Mouse (Mus musculus): ENCODE results near the gene Rab4a. TPM values are rescaled to one million over a fixed set of nuclear protein-coding genes. Genes with fewer than 3 reads are reported as not detected.
A peak's percentile ranks its signal among the peaks of the same experiment; 100 is the strongest.
"Not testable (repeated sequence)": the region's sequence is repeated elsewhere in the genome, so short reads cannot be mapped to it uniquely, and the experiment has no call there.

Gene Rab4a
- polyA plus RNA-seq, 1 experiment from 2014 or later, result 55.3 TPM

DNA sequence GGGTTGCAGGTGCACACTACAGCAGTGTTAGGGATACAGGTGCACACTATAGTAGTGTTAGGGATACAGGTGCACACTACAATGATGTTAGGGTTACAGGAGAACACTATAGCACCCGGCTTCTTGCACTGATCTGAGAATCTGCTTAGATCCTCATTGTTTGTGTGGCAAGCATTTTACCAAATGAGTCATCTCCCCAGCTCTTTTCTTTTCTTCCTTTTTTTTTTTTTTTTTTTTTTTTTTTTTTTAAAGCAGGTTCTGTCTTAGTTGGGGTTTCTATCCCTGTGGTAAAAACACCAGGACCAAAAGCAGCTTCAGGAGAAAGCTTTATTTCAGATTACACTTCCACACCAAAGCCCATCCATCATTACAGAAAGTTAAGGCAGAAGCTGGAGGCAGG lies 2.1 kb upstream of the Rab4a start:
- 0 out of 2 replicates have a peak, but pooled peaks cover 3% of the 10 kb centered on the region for H3K27me3 ChIP-seq
- H3K4me1 ChIP-seq, result peaks cover 26% of the 10 kb centered on the region
- H3K9me3 ChIP-seq, result no peaks in the 10 kb centered on the region
- H3K36me3 ChIP-seq, result no peaks in the 10 kb centered on the region
- ATAC-seq (ENCODE audit: low FRiP score, low read depth), result no peak
- H3K9ac ChIP-seq (replicated peaks), result no peak overlapping the region
- no peak overlapping the region for H3K4me2 ChIP-seq (replicated peaks)
- H3K27ac ChIP-seq (replicated peaks), result no peak overlapping the region
- H3K4me3 ChIP-seq, result no peak overlapping the region
- 77% methylated on average over 1 of the region's 1 CpGs for WGBS

DNA sequence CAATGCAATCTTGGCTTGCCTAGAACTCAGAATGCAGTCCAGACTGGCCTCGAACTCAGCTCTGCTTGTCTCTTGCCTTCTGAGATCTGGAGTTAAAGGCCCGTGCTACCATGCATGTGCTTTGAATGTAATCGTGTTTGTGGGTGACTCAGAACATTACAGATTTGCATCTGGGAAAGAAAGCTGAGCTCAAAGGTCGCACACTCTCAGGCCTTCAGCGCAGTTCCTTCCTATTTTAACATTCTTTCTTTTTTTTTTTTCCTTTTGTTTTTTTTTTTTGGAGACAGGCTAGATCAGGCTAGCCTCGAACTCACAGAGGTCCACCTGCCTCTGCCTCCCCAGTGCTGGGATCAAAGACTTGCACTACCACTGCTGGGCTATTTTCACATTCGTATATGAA lies 1.2 kb upstream of the Rab4a start:
- no peak overlapping the region for H3K4me3 ChIP-seq
- no peaks in the 10 kb centered on the region for H3K36me3 ChIP-seq
- 76% methylated on average over 7 of the region's 7 CpGs for WGBS
- no peak overlapping the region for H3K4me2 ChIP-seq (replicated peaks)
- H3K27me3 ChIP-seq, result 0 out of 2 replicates have a peak, but pooled peaks cover 3% of the 10 kb centered on the region
- H3K4me1 ChIP-seq, result peaks cover 26% of the 10 kb centered on the region
- no peak overlapping the region for H3K9ac ChIP-seq (replicated peaks)
- ATAC-seq (ENCODE audit: low FRiP score, low read depth), result no peak
- H3K9me3 ChIP-seq, result no peaks in the 10 kb centered on the region
- no peak overlapping the region for H3K27ac ChIP-seq (replicated peaks)

DNA sequence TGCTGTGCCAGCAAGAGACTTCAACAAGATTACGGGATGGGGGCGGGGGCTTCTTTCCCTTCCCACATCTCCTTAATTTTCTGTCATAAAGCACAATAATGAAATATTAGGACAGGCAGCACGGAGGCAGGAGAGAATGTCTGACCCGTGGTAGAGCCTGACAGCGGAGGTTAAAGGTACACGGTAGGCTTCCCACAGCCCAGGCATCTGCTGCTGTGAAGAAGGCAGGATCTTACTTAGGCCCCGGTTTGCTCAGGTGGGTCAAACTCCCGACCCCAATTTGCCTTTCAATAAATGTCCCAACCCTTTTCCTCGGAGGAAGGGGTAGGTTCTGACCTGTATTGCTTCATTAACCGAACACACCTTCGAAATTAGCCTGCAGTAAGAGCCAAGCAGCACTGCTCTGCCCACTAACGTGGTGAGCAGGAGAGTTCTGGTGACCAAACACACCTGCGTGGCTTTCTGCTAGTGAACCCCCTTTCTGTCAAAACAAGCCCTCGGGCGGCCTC lies 522 bp upstream of the Rab4a start:
- Histone ChIP-seq H3K9me3 (no peaks in the 10 kb centered on the region), H3K9ac (replicated peaks) (peak overlapping the region; percentile 85), H3K27me3 (0 out of 2 replicates have a peak, but pooled peaks cover 3% of the 10 kb centered on the region), H3K4me2 (replicated peaks) (peak overlapping the region; percentile 73), H3K4me3 (peak overlapping the region; percentile 83), H3K36me3 (no peaks in the 10 kb centered on the region), H3K27ac (replicated peaks) (peak overlapping the region; percentile 71), H3K4me1 (peaks cover 26% of the 10 kb centered on the region)
- peak; percentile 19 for ATAC-seq (ENCODE audit: low FRiP score, low read depth)
- 14% methylated on average over 15 of the region's 15 CpGs for WGBS

DNA sequence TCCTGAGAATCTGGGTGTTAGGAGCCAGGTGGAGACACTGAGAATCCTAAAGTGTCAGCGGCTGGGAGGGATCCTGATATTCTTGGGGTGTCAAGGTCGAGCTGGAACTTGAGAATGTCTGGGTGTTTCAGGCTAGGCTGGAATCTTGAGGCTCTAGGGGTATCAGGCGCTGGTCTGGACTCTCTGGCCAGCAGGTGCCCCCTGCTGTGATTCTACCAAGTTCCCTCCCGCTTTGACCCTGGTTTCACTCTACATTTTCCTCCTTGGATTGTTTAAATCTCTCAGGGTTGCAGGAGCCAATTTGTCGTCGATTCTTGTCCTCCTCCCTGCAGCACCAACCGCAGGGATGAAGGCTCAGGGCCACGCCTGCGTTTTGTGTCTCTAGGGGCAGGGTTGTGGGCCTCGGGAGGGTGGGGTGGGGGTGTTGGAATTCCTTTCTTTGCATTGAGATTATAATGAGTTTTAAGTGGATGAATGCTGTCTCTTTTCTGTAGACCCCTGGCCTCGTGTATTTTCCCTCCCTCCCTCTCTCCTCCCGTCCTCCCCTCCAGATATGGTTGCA lies 670 bp downstream of the Rab4a start:
- under 1% methylated on average over 12 of the region's 12 CpGs for WGBS
- Histone ChIP-seq H3K9me3 (no peaks in the 10 kb centered on the region), H3K27me3 (0 out of 2 replicates have a peak, but pooled peaks cover 3% of the 10 kb centered on the region), H3K36me3 (0 out of 2 replicates have a peak, but pooled peaks cover 2% of the 10 kb centered on the region), H3K27ac (replicated peaks) (peak overlapping the region; percentile 88), H3K9ac (replicated peaks) (peak overlapping the region; percentile 85), H3K4me1 (peaks cover 26% of the 10 kb centered on the region), H3K4me3 (peak overlapping the region; percentile 83), H3K4me2 (replicated peaks) (peak overlapping the region; percentile 73)
- ATAC-seq (ENCODE audit: low FRiP score, low read depth), result no peak

DNA sequence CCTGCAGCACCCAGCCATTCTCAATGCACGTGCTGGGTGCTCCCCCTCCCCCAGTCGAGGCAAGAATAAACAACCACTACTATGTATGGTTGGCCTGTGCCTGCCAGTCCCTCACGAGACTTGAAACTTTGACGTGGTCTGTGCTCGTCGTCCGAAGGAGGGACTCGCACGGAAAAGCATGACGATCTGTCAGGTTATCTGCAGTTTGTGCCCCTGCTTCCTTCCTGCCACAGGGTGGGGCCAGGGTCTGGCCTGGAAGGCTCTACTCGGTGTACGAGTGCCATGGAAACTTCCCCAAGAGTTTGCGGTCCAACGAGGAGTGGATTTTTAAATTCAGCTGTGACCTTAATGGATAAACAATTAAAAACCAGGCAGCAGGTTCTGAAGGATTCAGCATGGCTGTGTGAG lies 1.2 kb downstream of the Rab4a start:
- Histone ChIP-seq H3K36me3 (0 out of 2 replicates have a peak, but pooled peaks cover 2% of the 10 kb centered on the region), H3K4me2 (replicated peaks) (peak overlapping the region; percentile 73), H3K27ac (replicated peaks) (0 out of 2 replicates have a peak overlapping the region, but pooled peaks have one; percentile 4), H3K9ac (replicated peaks) (peak overlapping the region; percentile 85), H3K4me3 (peak overlapping the region; percentile 83), H3K4me1 (peaks cover 26% of the 10 kb centered on the region), H3K9me3 (no peaks in the 10 kb centered on the region), H3K27me3 (0 out of 2 replicates have a peak, but pooled peaks cover 3% of the 10 kb centered on the region)
- ATAC-seq (ENCODE audit: low FRiP score, low read depth), result 0 out of 2 replicates have a peak, but pooled peaks have one; percentile 13
- WGBS, result 9% methylated on average over 14 of the region's 14 CpGs

DNA sequence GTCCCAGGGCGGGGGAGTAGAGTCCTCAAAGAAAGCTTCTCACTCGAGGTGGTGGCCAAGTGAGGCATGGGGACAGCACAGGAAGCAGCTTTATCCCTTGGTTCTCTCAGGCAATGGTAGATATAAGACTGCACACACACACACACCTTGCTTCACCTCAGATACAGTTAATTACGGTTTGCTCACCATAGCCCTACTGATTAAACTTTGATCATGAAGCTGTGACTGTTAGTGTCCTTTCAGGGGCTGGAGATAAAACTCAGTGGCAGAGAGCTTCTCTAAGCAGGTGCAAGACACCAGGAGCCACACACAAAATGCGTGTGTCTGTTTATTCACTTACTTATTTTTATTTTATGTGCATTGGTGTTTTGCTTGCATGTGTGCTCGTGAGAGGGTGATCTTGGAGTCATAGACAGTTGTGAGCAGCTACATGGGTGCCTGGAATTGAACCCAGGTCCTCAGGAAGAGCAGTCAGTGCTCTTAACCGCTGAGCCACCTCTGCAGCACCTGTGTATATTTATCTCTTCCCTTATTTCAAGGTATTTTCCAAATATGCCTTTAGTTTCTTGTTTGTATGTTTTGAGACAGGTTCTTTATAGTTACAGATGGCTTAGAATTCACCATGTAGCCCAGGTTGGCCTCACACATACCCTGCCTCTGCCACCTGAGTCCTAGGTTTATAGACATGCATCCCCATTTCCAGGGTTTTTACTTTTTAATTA lies 2.2 kb downstream of the Rab4a start:
- Histone ChIP-seq H3K4me2 (replicated peaks) (peak overlapping the region; percentile 73), H3K27ac (replicated peaks) (no peak overlapping the region), H3K27me3 (0 out of 2 replicates have a peak, but pooled peaks cover 3% of the 10 kb centered on the region), H3K4me1 (peaks cover 26% of the 10 kb centered on the region), H3K9me3 (no peaks in the 10 kb centered on the region), H3K36me3 (0 out of 2 replicates have a peak, but pooled peaks cover 2% of the 10 kb centered on the region), H3K9ac (replicated peaks) (0 out of 2 replicates have a peak overlapping the region, but pooled peaks have one; percentile 85), H3K4me3 (peak overlapping the region; percentile 83; the same call in 1 of the 2 replicates)
- 66% methylated on average over 6 of the region's 6 CpGs for WGBS
- no peak for ATAC-seq (ENCODE audit: low FRiP score, low read depth)

DNA sequence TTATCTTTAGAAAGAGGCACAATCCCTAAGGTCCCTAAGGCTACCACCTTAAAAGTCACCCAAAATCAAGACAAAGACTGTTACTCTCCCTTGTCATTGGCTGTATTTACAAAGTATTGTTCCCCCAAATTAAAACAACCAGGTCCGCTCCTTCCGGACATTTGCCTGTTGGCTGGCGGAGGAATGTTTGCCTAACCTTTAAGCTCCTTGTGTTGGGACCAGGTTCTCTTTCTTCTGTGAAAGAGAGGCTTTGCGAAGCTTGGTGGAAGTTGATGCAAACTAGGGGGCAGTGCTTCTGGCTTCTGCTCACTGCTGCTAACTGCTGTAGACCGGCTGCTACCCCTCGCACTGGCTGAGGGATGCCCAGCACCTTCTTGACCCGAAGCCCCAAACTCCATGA lies 2.9 kb downstream of the Rab4a start:
- WGBS, result 65% methylated on average over 7 of the region's 7 CpGs
- no peak for ATAC-seq (ENCODE audit: low FRiP score, low read depth)

DNA sequence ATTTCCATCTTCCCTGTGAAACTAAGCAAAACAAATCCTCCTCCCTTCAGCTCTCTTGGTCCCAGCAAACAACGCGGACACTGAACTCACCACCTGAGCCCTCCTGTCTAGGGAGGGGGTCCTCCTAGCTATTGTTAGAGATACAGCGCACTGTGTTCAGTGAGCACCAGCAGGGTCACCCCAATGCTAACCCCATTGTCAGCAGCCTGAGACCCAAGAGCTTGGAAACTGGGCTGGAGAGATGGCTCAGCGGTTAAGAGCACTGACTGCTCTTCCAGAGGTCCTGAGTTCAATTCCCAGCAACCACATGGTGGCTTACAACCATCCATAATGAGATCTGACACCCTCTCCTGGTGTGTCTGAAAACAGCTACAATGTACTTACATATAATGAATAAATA lies 3.6 kb downstream of the Rab4a start:
- peaks cover 26% of the 10 kb centered on the region for H3K4me1 ChIP-seq
- H3K4me3 ChIP-seq; H3K27ac ChIP-seq (replicated peaks); H3K27me3 ChIP-seq; H3K4me2 ChIP-seq (replicated peaks); H3K9me3 ChIP-seq; H3K36me3 ChIP-seq; ATAC-seq (ENCODE audit: low FRiP score, low read depth); H3K9ac ChIP-seq (replicated peaks): not testable (repeated sequence)
- 85% methylated on average over 4 of the region's 4 CpGs for WGBS

More for the DNA sequence above, 2.9 kb downstream of the Rab4a start:
- Histone ChIP-seq H3K4me2 (replicated peaks) (no peak overlapping the region), H3K4me3 (no peak overlapping the region), H3K4me1 (peaks cover 26% of the 10 kb centered on the region), H3K9ac (replicated peaks) (no peak overlapping the region), H3K27me3 (0 out of 2 replicates have a peak, but pooled peaks cover 3% of the 10 kb centered on the region), H3K27ac (replicated peaks) (no peak overlapping the region), H3K36me3 (0 out of 2 replicates have a peak, but pooled peaks cover 2% of the 10 kb centered on the region), H3K9me3 (no peaks in the 10 kb centered on the region)

DNA sequence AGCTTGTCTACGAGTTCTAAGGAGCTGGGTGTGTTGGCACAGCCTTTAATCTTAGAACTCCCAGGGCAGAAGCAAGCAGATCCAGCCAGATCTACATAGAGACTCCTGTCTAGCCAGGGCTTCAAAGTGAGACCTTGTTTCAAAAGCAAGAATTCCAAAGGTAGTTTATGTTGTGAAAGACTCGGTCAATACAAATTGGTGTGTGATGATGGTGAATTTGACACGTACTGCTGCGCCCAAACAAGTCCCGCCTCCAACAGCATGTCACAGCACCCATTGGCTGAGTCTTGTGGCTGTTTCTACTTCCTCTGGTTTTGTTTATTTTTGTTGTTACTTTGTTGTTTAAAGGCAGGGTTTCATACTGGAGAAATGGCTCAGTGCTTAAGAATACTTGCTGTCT lies 6.4 kb downstream of the Rab4a start:
- H3K9me3 ChIP-seq, result no peaks in the 10 kb centered on the region

DNA sequence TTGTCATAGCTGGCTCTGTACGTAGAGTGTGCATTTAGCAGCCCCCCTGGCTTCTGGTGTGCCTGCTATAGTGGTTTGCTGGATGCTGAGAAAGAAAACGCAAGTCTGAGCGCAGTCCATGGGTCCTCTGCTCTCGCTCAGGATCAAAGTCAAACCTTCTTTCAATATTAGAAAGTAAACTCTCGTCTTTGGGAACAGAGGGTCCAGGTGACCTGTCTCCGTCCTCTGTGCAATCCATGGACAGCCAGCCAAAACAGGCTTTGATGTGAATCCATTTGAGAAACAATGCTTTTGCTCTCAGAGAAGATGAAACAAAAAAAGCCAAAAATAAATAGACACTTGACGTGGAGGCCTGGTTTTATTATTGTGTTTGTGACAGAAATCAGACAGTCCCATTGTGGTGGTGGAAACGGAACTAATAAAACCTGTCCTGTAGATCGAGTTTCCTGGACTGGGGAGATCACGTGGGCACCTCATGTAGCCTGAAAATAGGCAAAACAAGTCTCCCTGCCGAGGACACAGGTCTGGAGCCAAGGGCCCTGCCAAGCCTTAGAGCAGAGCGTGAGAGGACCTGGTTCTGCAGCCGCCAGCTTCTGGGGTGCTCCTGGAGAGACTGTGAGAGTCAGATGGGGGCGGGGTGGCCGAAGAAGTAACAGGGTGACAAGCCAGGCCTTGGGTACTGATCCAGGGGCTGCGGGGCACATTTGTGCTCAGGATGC lies 7.5 kb downstream of the Rab4a start:
- 84% methylated on average over 16 of the region's 16 CpGs for WGBS
- peaks cover 13% of the 10 kb centered on the region for H3K36me3 ChIP-seq
- no peak overlapping the region for H3K9ac ChIP-seq (replicated peaks)
- no peak overlapping the region for H3K4me3 ChIP-seq
- H3K4me2 ChIP-seq (replicated peaks), result no peak overlapping the region
- ATAC-seq (ENCODE audit: low FRiP score, low read depth), result no peak
- H3K27ac ChIP-seq (replicated peaks), result no peak overlapping the region
- H3K27me3 ChIP-seq, result no peaks in the 10 kb centered on the region
- H3K9me3 ChIP-seq, result no peaks in the 10 kb centered on the region
- no peaks in the 10 kb centered on the region for H3K4me1 ChIP-seq

More for the DNA sequence above, 6.4 kb downstream of the Rab4a start:
- H3K36me3 ChIP-seq, result peaks cover 9% of the 10 kb centered on the region; the same call in 1 of the 2 replicates
- 93% methylated on average over 5 of the region's 5 CpGs for WGBS
- peaks cover 9% of the 10 kb centered on the region for H3K4me1 ChIP-seq
- H3K4me3 ChIP-seq, result no peak overlapping the region
- ATAC-seq (ENCODE audit: low FRiP score, low read depth), result no peak
- H3K4me2 ChIP-seq (replicated peaks), result no peak overlapping the region
- no peak overlapping the region for H3K9ac ChIP-seq (replicated peaks)
- H3K27me3 ChIP-seq, result 0 out of 2 replicates have a peak, but pooled peaks cover 3% of the 10 kb centered on the region
- no peak overlapping the region for H3K27ac ChIP-seq (replicated peaks)

DNA sequence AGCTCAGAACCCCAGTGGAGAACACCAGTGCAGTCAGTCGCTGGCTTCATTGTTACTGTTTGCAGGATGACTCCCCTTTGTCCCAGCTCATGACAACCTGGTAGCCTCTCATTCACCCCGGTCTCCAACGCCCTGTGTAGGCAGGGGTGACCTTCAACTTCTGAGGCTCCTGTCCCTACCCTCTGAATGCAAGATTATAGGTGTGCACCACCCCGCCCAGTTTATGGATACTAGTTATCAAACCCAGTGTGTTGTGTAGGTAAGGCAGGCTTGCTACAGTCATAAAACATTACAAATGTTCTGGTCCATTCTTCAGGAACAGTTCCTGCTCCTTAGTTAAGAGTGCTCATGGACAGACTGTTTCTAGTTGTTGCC lies 8.1 kb downstream of the Rab4a start:
- Histone ChIP-seq H3K9ac (replicated peaks) (no peak overlapping the region), H3K4me1 (no peaks in the 10 kb centered on the region), H3K27me3 (no peaks in the 10 kb centered on the region), H3K9me3 (no peaks in the 10 kb centered on the region), H3K36me3 (peaks cover 13% of the 10 kb centered on the region), H3K4me3 (no peak overlapping the region), H3K27ac (replicated peaks) (no peak overlapping the region), H3K4me2 (replicated peaks) (no peak overlapping the region)
- no peak for ATAC-seq (ENCODE audit: low FRiP score, low read depth)
- 86% methylated on average over 4 of the region's 4 CpGs for WGBS
